Mouse (Mus musculus) kidney, adult 18-20 months (tissue): ENCODE results near the gene Mfap5.
A peak's percentile ranks its signal among the peaks of the same experiment; 100 is the strongest.
"Not testable (repeated sequence)": the region's sequence is repeated elsewhere in the genome, so short reads cannot be mapped to it uniquely, and the experiment has no call there.

Experiments
- DNase-seq: peaks from one replicate; pipeline ENCODE4 v3.0.0; 2021

Gene Mfap5

GRCm38 (mm10) chr6:122505545-122505944, at the start of gene Mfap5:
Mfap5 (plus strand) TSS chr6:122505845.
- DNase-seq: no peak

- no peak for DNase-seq
Observed at GRCm38 (mm10) chr6:122458946-122459693, 46.5 kb upstream of the Mfap5 start.

- DNase-seq: no peak
Observed at GRCm38 (mm10) chr6:122466092-122466713, 39.4 kb upstream of the Mfap5 start.

GRCm38 (mm10) chr6:122469030-122469640, 36.5 kb upstream of the Mfap5 start:
- DNase-seq: no peak

- no peak for DNase-seq
Observed at GRCm38 (mm10) chr6:122470240-122470639, 35.4 kb upstream of the Mfap5 start.

- DNase-seq: not testable (repeated sequence)
Observed at GRCm38 (mm10) chr6:122471461-122471860, 34.2 kb upstream of the Mfap5 start.

GRCm38 (mm10) chr6:122478062-122478461, 27.6 kb upstream of the Mfap5 start:
- no peak for DNase-seq

- DNase-seq: no peak
Observed at GRCm38 (mm10) chr6:122485401-122486296, 20.0 kb upstream of the Mfap5 start.

- DNase-seq: no peak
Observed at GRCm38 (mm10) chr6:122486297-122487117, 19.1 kb upstream of the Mfap5 start.

GRCm38 (mm10) chr6:122490929-122491512, 14.6 kb upstream of the Mfap5 start:
- no peak for DNase-seq

- peak; percentile 85 for DNase-seq
Observed at GRCm38 (mm10) chr6:122491557-122491956, 14.1 kb upstream of the Mfap5 start.

GRCm38 (mm10) chr6:122492479-122492878, 13.2 kb upstream of the Mfap5 start:
- no peak for DNase-seq

GRCm38 (mm10) chr6:122493799-122494472, 11.7 kb upstream of the Mfap5 start:
- no peak for DNase-seq

- DNase-seq: peak; percentile 22
Observed at GRCm38 (mm10) chr6:122495082-122495881, 10.4 kb upstream of the Mfap5 start.

GRCm38 (mm10) chr6:122496501-122496900, 9.1 kb upstream of the Mfap5 start:
- no peak for DNase-seq

GRCm38 (mm10) chr6:122498661-122499060, 7.0 kb upstream of the Mfap5 start, which contains the start of gene Rimklb:
Rimklb (minus strand) TSS chr6:122498761.
- no peak for DNase-seq

- DNase-seq: no peak
Observed at GRCm38 (mm10) chr6:122505041-122505440, 604 bp upstream of the Mfap5 start.

GRCm38 (mm10) chr6:122508494-122508893, 2.8 kb downstream of the Mfap5 start:
- no peak for DNase-seq

GRCm38 (mm10) chr6:122512914-122513878, 7.6 kb downstream of the Mfap5 start:
- DNase-seq: no peak
